Mouse (Mus musculus): ENCODE measurements around the gene H2afb2. TPM values are rescaled to one million over a fixed set of nuclear protein-coding genes. Genes with fewer than 3 reads are reported as not detected.

Gene H2afb2
- not detected for polyA plus RNA-seq (2014; fragmentation: Illumina TruSeq; extraction: RNeasy Lipid Tissue Mini Kit (QIAGEN cat#74804); ENCODE audit: low read depth, low replicate concordance)

GRCm38 (mm10) chrX:116680878-116681277 is at the start of gene H2afb2:
H2afb2 (plus strand) TSS chrX:116681178.

Other genes with a start within 250 kb of the H2afb2 start
- gene Cpxcr1, start 232.2 kb upstream of the H2afb2 start, polyA plus RNA-seq (2014; fragmentation: Illumina TruSeq; extraction: RNeasy Lipid Tissue Mini Kit (QIAGEN cat#74804); ENCODE audit: low read depth, low replicate concordance): 158 TPM